Mouse (Mus musculus): ENCODE measurements around the gene F2rl1.

F2rl1 gene

GRCm38 (mm10) chr13:95477173-95477572 is 47.9 kb downstream of the F2rl1 start:
- in situ Hi-C loops (cut with MboI; ENCODE audit: unreplicated experiment in 2 of 2) = loop anchor here (25.0 kb wide), 2 partner anchors 515 to 940 kb away; no protein-coding TSS in a partner anchor

GRCm38 (mm10) chr13:95475124-95475523 is 49.9 kb downstream of the F2rl1 start:
- in situ Hi-C loops (cut with MboI; ENCODE audit: unreplicated experiment in 2 of 2) = loop anchor here (25.0 kb wide), 2 partner anchors 513 to 938 kb away; no protein-coding TSS in a partner anchor

- in situ Hi-C loops (cut with MboI; ENCODE audit: unreplicated experiment in 2 of 2) = loop anchor here (5.0 kb wide), 2 partner anchors 82 to 87 kb away; no protein-coding TSS in a partner anchor
Measured at GRCm38 (mm10) chr13:95474294-95474693, 50.7 kb downstream of the F2rl1 start.

GRCm38 (mm10) chr13:95470970-95471369 is 54.1 kb downstream of the F2rl1 start:
- in situ Hi-C loops (cut with MboI; ENCODE audit: unreplicated experiment in 2 of 2) = loop anchor here (5.0 kb wide), 2 partner anchors 79 to 84 kb away; no protein-coding TSS in a partner anchor
